Mouse (Mus musculus) urinary bladder, adult 18-20 months (tissue): Measurements from ENCODE around the gene Naa50.

Source experiments
- DNase-seq, 2 experiments: peaks; one replicate each; pipeline ENCODE4 v3.0.0; 2022; ENCODE audit warnings: low spot score in 2 of 2, mixed read lengths in 2 of 2

Gene Naa50

GRCm38 (mm10) chr16:44139536-44140185 is at the start of gene Naa50, which contains the start of gene Atp6v1a:
TSS of gene Naa50 (plus strand) at chr16:44139830.
TSS of gene Atp6v1a (minus strand) at chr16:44139705.
- peak; percentile 86 to 87 for DNase-seq

- no peak for DNase-seq
Observed at GRCm38 (mm10) chr16:44099377-44099776, 40.3 kb upstream of the Naa50 start.

- peak in 1 of 2 experiments; percentile 42 for DNase-seq
Observed at GRCm38 (mm10) chr16:44101181-44101710, 38.4 kb upstream of the Naa50 start.

- DNase-seq, result no peak
Observed at GRCm38 (mm10) chr16:44102925-44103324, 36.7 kb upstream of the Naa50 start.

- DNase-seq, result no peak
Observed at GRCm38 (mm10) chr16:44103806-44104766, 35.5 kb upstream of the Naa50 start.

- no peak for DNase-seq
Observed at GRCm38 (mm10) chr16:44105211-44105610, 34.4 kb upstream of the Naa50 start.

- DNase-seq, result no peak
Observed at GRCm38 (mm10) chr16:44109002-44109401, 30.6 kb upstream of the Naa50 start.

- DNase-seq, result no peak
Observed at GRCm38 (mm10) chr16:44119753-44120501, 19.7 kb upstream of the Naa50 start.

GRCm38 (mm10) chr16:44122122-44122521 is 17.5 kb upstream of the Naa50 start:
- DNase-seq, result no peak

- DNase-seq, result no peak
Observed at GRCm38 (mm10) chr16:44122574-44122973, 17.1 kb upstream of the Naa50 start.

- DNase-seq, result no peak
Observed at GRCm38 (mm10) chr16:44122982-44123725, 16.5 kb upstream of the Naa50 start.

GRCm38 (mm10) chr16:44123786-44124185 is 15.8 kb upstream of the Naa50 start:
- no peak for DNase-seq

GRCm38 (mm10) chr16:44124713-44125112 is 14.9 kb upstream of the Naa50 start:
- DNase-seq, result no peak

- no peak for DNase-seq
Observed at GRCm38 (mm10) chr16:44125436-44125835, 14.2 kb upstream of the Naa50 start.

- no peak for DNase-seq
Observed at GRCm38 (mm10) chr16:44126437-44126836, 13.2 kb upstream of the Naa50 start.

- DNase-seq, result no peak
Observed at GRCm38 (mm10) chr16:44132300-44132699, 7.3 kb upstream of the Naa50 start.

- DNase-seq, result no peak
Observed at GRCm38 (mm10) chr16:44133187-44133586, 6.4 kb upstream of the Naa50 start.

- no peak for DNase-seq
Observed at GRCm38 (mm10) chr16:44136511-44137021, 3.1 kb upstream of the Naa50 start.

GRCm38 (mm10) chr16:44138377-44138978 is 1.2 kb upstream of the Naa50 start:
- no peak for DNase-seq

- DNase-seq, result peak; percentile 83 to 84
Observed at GRCm38 (mm10) chr16:44138979-44139535, 573 bp upstream of the Naa50 start.
